Mouse (Mus musculus): Measurements from ENCODE around the gene Kcnab1. TPM values are rescaled to one million over a fixed set of nuclear protein-coding genes. Genes with fewer than 3 reads are reported as not detected.
"Not testable (repeated sequence)": the region's sequence is repeated elsewhere in the genome, so short reads cannot be mapped to it uniquely, and the experiment has no call there.

Gene Kcnab1
- total and polyA plus RNA-seq, 2 experiments from 2014 or later: 0.19 to 1.00 TPM

GRCm38 (mm10) chr3:65384431-65384830 is 275.2 kb downstream of the Kcnab1 start:
- Histone ChIP-seq H3K27me3 (ENCODE audit: control insufficient read depth, insufficient read depth, low read length) (no peaks in the 10 kb centered on the region), H3K36me3 (replicated peaks; ENCODE audit: control insufficient read depth, insufficient read depth, low read length) (peaks cover 62% of the 10 kb centered on the region), H3K4me3 (ENCODE audit: low read depth, low read length) (no peak overlapping the region), H3K27ac (ENCODE audit: low read depth) (no peak overlapping the region), H3K9me3 (replicated peaks; ENCODE audit: control insufficient read depth, low read length) (no peaks in the 10 kb centered on the region), H3K4me2 (ENCODE audit: low read depth, low read length) (no peak overlapping the region), H3K9ac (replicated peaks; ENCODE audit: low read depth, low read length) (no peak overlapping the region), H3K4me1 (ENCODE audit: control insufficient read depth, insufficient read depth) (peaks cover 10% of the 10 kb centered on the region)
- no peak for ATAC-seq (ENCODE audit: insufficient read depth, low read depth)
- WGBS: 46% methylated on average over 3 of the region's 3 CpGs
- DNase-seq (ENCODE audit: low spot score): no peak
- TF ChIP-seq CTCF (IDR thresholded peaks at IDR 0.05; ENCODE audit: low read depth): no peak
- TF ChIP-seq EP300 (IDR thresholded peaks at IDR 0.05; ENCODE audit: low read depth): no peak

GRCm38 (mm10) chr3:65385771-65386170 is 276.6 kb downstream of the Kcnab1 start:
- no peak for ATAC-seq (ENCODE audit: insufficient read depth, low read depth)
- DNase-seq (ENCODE audit: low spot score): peak; percentile 21
- no peak overlapping the region for H3K27ac ChIP-seq (ENCODE audit: low read depth)

GRCm38 (mm10) chr3:65391222-65391783 is 282.1 kb downstream of the Kcnab1 start:
- Histone ChIP-seq H3K4me1 (ENCODE audit: control insufficient read depth, insufficient read depth) (peaks cover 6% of the 10 kb centered on the region; the same call in 1 of the 2 replicates), H3K4me3 (ENCODE audit: low read depth, low read length) (peak overlapping the region; percentile 91), H3K27ac (ENCODE audit: low read depth) (peak overlapping the region; percentile 88), H3K27me3 (ENCODE audit: control insufficient read depth, insufficient read depth, low read length) (no peaks in the 10 kb centered on the region), H3K4me2 (ENCODE audit: low read depth, low read length) (peak overlapping the region; percentile 78), H3K9me3 (replicated peaks; ENCODE audit: control insufficient read depth, low read length) (no peaks in the 10 kb centered on the region), H3K36me3 (replicated peaks; ENCODE audit: control insufficient read depth, insufficient read depth, low read length) (peaks cover 37% of the 10 kb centered on the region), H3K9ac (replicated peaks; ENCODE audit: low read depth, low read length) (peak overlapping the region; percentile 76)
- WGBS: 29% methylated on average over 6 of the region's 6 CpGs
- DNase-seq (ENCODE audit: low spot score): no peak
- ATAC-seq (ENCODE audit: insufficient read depth, low read depth): no peak
- TF ChIP-seq EP300 (IDR thresholded peaks at IDR 0.05; ENCODE audit: low read depth) (no peak), CTCF (IDR thresholded peaks at IDR 0.05; ENCODE audit: low read depth) (no peak)

More at GRCm38 (mm10) chr3:65385771-65386170, 276.6 kb downstream of the Kcnab1 start:
- peaks cover 5% of the 10 kb centered on the region for H3K4me1 ChIP-seq (ENCODE audit: control insufficient read depth, insufficient read depth)
- no peak overlapping the region for H3K4me2 ChIP-seq (ENCODE audit: low read depth, low read length)
- H3K4me3 ChIP-seq (ENCODE audit: low read depth, low read length): no peak overlapping the region
- TF ChIP-seq EP300 (IDR thresholded peaks at IDR 0.05; ENCODE audit: low read depth): no peak
- no peak for TF ChIP-seq CTCF (IDR thresholded peaks at IDR 0.05; ENCODE audit: low read depth)
- no peaks in the 10 kb centered on the region for H3K27me3 ChIP-seq (ENCODE audit: control insufficient read depth, insufficient read depth, low read length)
- no peaks in the 10 kb centered on the region for H3K9me3 ChIP-seq (replicated peaks; ENCODE audit: control insufficient read depth, low read length)
- H3K9ac ChIP-seq (replicated peaks; ENCODE audit: low read depth, low read length): no peak overlapping the region
- H3K36me3 ChIP-seq (replicated peaks; ENCODE audit: control insufficient read depth, insufficient read depth, low read length): peaks cover 62% of the 10 kb centered on the region

GRCm38 (mm10) chr3:65391784-65392420 is 282.7 kb downstream of the Kcnab1 start:
- Histone ChIP-seq H3K4me2 (ENCODE audit: low read depth, low read length) (peak overlapping the region; percentile 78), H3K27ac (ENCODE audit: low read depth) (peak overlapping the region; percentile 88), H3K9ac (replicated peaks; ENCODE audit: low read depth, low read length) (peak overlapping the region; percentile 76), H3K4me1 (ENCODE audit: control insufficient read depth, insufficient read depth) (peaks cover 6% of the 10 kb centered on the region; the same call in 1 of the 2 replicates), H3K36me3 (replicated peaks; ENCODE audit: control insufficient read depth, insufficient read depth, low read length) (peaks cover 31% of the 10 kb centered on the region), H3K4me3 (ENCODE audit: low read depth, low read length) (peak overlapping the region; percentile 91), H3K9me3 (replicated peaks; ENCODE audit: control insufficient read depth, low read length) (no peaks in the 10 kb centered on the region), H3K27me3 (ENCODE audit: control insufficient read depth, insufficient read depth, low read length) (no peaks in the 10 kb centered on the region)
- under 1% methylated on average over 37 of the region's 37 CpGs for WGBS
- ATAC-seq (ENCODE audit: insufficient read depth, low read depth): peak; percentile 51
- peak; percentile 16 for TF ChIP-seq CTCF (IDR thresholded peaks at IDR 0.05; ENCODE audit: low read depth)
- no peak for TF ChIP-seq EP300 (IDR thresholded peaks at IDR 0.05; ENCODE audit: low read depth)
- DNase-seq (ENCODE audit: low spot score): peak; percentile 47

GRCm38 (mm10) chr3:65392421-65392817 is 283.2 kb downstream of the Kcnab1 start, which contains the start of gene Ssr3:
Ssr3 (minus strand) TSS chr3:65392623.
- WGBS: under 1% methylated on average over 36 of the region's 36 CpGs
- H3K36me3 ChIP-seq (replicated peaks; ENCODE audit: control insufficient read depth, insufficient read depth, low read length): peaks cover 25% of the 10 kb centered on the region
- peak within 1 kb of the TSS; percentile 88 for H3K27ac ChIP-seq (ENCODE audit: low read depth)
- H3K9me3 ChIP-seq (replicated peaks; ENCODE audit: control insufficient read depth, low read length): no peaks in the 10 kb centered on the region
- H3K4me2 ChIP-seq (ENCODE audit: low read depth, low read length): peak within 1 kb of the TSS; percentile 78
- peak within 1 kb of the TSS; percentile 91 for H3K4me3 ChIP-seq (ENCODE audit: low read depth, low read length)
- peak within 1 kb of the TSS; percentile 76 for H3K9ac ChIP-seq (replicated peaks; ENCODE audit: low read depth, low read length)
- ATAC-seq (ENCODE audit: insufficient read depth, low read depth) (peak; percentile 99), DNase-seq (ENCODE audit: low spot score) (peak; percentile 97)
- H3K27me3 ChIP-seq (ENCODE audit: control insufficient read depth, insufficient read depth, low read length): no peaks in the 10 kb centered on the region
- TF ChIP-seq EP300 (IDR thresholded peaks at IDR 0.05; ENCODE audit: low read depth): no peak
- no peak for TF ChIP-seq CTCF (IDR thresholded peaks at IDR 0.05; ENCODE audit: low read depth)
- peaks cover 6% of the 10 kb centered on the region; the same call in 1 of the 2 replicates for H3K4me1 ChIP-seq (ENCODE audit: control insufficient read depth, insufficient read depth)

GRCm38 (mm10) chr3:65395111-65395510 is 285.9 kb downstream of the Kcnab1 start:
- H3K4me1 ChIP-seq (ENCODE audit: control insufficient read depth, insufficient read depth); H3K27me3 ChIP-seq (ENCODE audit: control insufficient read depth, insufficient read depth, low read length); H3K36me3 ChIP-seq (replicated peaks; ENCODE audit: control insufficient read depth, insufficient read depth, low read length); H3K9me3 ChIP-seq (replicated peaks; ENCODE audit: control insufficient read depth, low read length); H3K4me3 ChIP-seq (ENCODE audit: low read depth, low read length); H3K4me2 ChIP-seq (ENCODE audit: low read depth, low read length); DNase-seq (ENCODE audit: low spot score); ATAC-seq (ENCODE audit: insufficient read depth, low read depth); H3K27ac ChIP-seq (ENCODE audit: low read depth); H3K9ac ChIP-seq (replicated peaks; ENCODE audit: low read depth, low read length): not testable (repeated sequence)
- 78% methylated on average over 1 of the region's 1 CpGs for WGBS
